Mouse (Mus musculus) bone marrow macrophage, adult 2 months (primary cell): ENCODE data around the gene Sstr3.

Experiments used
- CTCF ChIP-seq: IDR thresholded peaks from 2 replicates; pipeline ENCODE4 v1.5.1; 2012; ENCODE audit warnings: low read depth, mild to moderate bottlenecking, low read length, moderate library complexity
- POLR2A ChIP-seq: IDR thresholded peaks from 2 replicates; pipeline ENCODE4 v1.6.1; 2012; ENCODE audit warnings: mild to moderate bottlenecking, low read depth, low read length, borderline replicate concordance

DNA sequence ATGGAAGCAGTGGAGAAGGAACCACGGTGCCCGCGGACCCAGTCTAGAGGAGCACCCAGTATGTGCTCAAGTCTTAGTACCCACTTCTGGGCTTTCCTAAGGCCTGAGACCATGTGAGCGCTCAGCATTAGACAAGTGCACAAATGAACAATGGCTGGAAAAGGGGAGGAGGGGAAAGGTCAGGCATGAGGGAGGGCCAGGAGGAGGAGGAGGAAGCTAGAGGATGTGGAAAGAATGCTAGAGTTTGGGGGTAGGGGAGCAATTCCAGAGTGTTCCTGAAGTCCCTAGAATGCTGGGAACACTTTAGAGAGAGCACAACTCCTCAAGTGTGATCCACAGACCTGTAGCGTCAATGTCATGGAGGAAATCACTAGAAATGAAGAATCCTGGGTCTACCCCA, 20.3 kb downstream of the Sstr3 start:
- TF ChIP-seq CTCF (no peak), POLR2A (no peak)
